Mouse (Mus musculus) gastrocnemius, adult 18-20 months (tissue): ENCODE results near the gene Six4. TPM values are rescaled to one million over a fixed set of nuclear protein-coding genes. Genes with fewer than 3 reads are reported as not detected.
A peak's percentile ranks its signal among the peaks of the same experiment; 100 is the strongest.
"Not testable (repeated sequence)": the region's sequence is repeated elsewhere in the genome, so short reads cannot be mapped to it uniquely, and the experiment has no call there.

Experiments
- DNase-seq: peaks from one replicate; pipeline ENCODE4 v3.0.0; 2021; ENCODE audit warnings: low spot score
- long read RNA-seq, 2 experiments: library from polyadenylated mRNA; stranded (forward); transcript quantifications; one replicate each; pipeline ENCODE4 v2.0.0; 2021
- total RNA-seq, 2 experiments: library from RNA; stranded (reverse); gene quantifications; 2 replicates each; pipeline ENCODE4 v1.2.3; 2021

Six4 gene
- total RNA-seq: 10 to 100 TPM; 13.9 to 16.3 TPM
- long read RNA-seq, experiment 1, full-length matches to known transcripts: 1 of 4 reads
- long read RNA-seq, experiment 1, partial matches to known transcripts: 0 of 4 reads
- long read RNA-seq, experiment 1, other reads (novel, unspliced or antisense): 3 of 4 reads
- long read RNA-seq, experiment 2, full-length matches to known transcripts: 3 of 14 reads
- long read RNA-seq, experiment 2, partial matches to known transcripts: 4 of 14 reads
- long read RNA-seq, experiment 2, other reads (novel, unspliced or antisense): 7 of 14 reads

- DNase-seq: peak; percentile 87
These were observed at the start of gene Six4 for GRCm38 (mm10) chr12:73113196-73113595. Gene Six4, minus strand, starts transcription at chr12:73113456.

- no peak for DNase-seq
These were observed 49.3 kb upstream of the Six4 start for GRCm38 (mm10) chr12:73162408-73163181.

GRCm38 (mm10) chr12:73160341-73160740 lies 47.1 kb upstream of the Six4 start:
- DNase-seq: no peak

GRCm38 (mm10) chr12:73154150-73154549 lies 40.9 kb upstream of the Six4 start:
- no peak for DNase-seq

GRCm38 (mm10) chr12:73151038-73151437 lies 37.8 kb upstream of the Six4 start:
- DNase-seq: not testable (repeated sequence)

- DNase-seq: peak; percentile 63
These were observed 34.0 kb upstream of the Six4 start for GRCm38 (mm10) chr12:73147236-73147635.

GRCm38 (mm10) chr12:73140732-73141131 lies 27.5 kb upstream of the Six4 start:
- DNase-seq: no peak

- DNase-seq: no peak
These were observed 12.0 kb upstream of the Six4 start for GRCm38 (mm10) chr12:73125250-73125649.

- DNase-seq: peak; percentile 87
These were observed 10.1 kb upstream of the Six4 start, which contains the start of gene Mnat1 for GRCm38 (mm10) chr12:73123093-73124041. Gene Mnat1, plus strand, starts transcription at chr12:73123717.

GRCm38 (mm10) chr12:73112326-73113087 lies 749 bp downstream of the Six4 start:
- peak; percentile 45 for DNase-seq

- DNase-seq: peak; percentile 32
These were observed 1.5 kb downstream of the Six4 start for GRCm38 (mm10) chr12:73111561-73112325.

GRCm38 (mm10) chr12:73110431-73111111 lies 2.7 kb downstream of the Six4 start:
- peak; percentile 23 for DNase-seq

GRCm38 (mm10) chr12:73107821-73108220 lies 5.4 kb downstream of the Six4 start:
- DNase-seq: no peak

- DNase-seq: peak; percentile 7
These were observed 9.5 kb downstream of the Six4 start for GRCm38 (mm10) chr12:73103713-73104112.

GRCm38 (mm10) chr12:73098593-73098992 lies 14.7 kb downstream of the Six4 start:
- DNase-seq: no peak

GRCm38 (mm10) chr12:73096177-73096576 lies 17.1 kb downstream of the Six4 start:
- DNase-seq: not testable (repeated sequence)

GRCm38 (mm10) chr12:73094605-73095004 lies 18.7 kb downstream of the Six4 start:
- DNase-seq: no peak

GRCm38 (mm10) chr12:73094189-73094588 lies 19.1 kb downstream of the Six4 start:
- no peak for DNase-seq

GRCm38 (mm10) chr12:73090672-73091335 lies 22.5 kb downstream of the Six4 start:
- no peak for DNase-seq
